1 mouse cellular context compared by ENCODE assay signal in genomic region chr2:10048461-10048860, GRCm38 (mm10).
TF ChIP-seq lines count a peak whose summit lies in the region.

TSS of gene Taf3 (minus strand) at chr2:10048596.

TF ChIP-seq in CH12.LX, 34 proteins besides CTCF, POLR2A, EP300 and RAD21 (continued from another document):
- TF ChIP-seq HCFC1 (IDR thresholded peaks at IDR 0.05; ENCODE audit: low read depth, low read length), result peak; percentile 92
- peak; percentile 80; the same call in 1 of the 2 replicates for TF ChIP-seq KAT2A (IDR thresholded peaks at IDR 0.05; ENCODE audit: insufficient replicate concordance, low read length)
- 0 out of 2 replicates have a peak, but pooled peaks have one; percentile 39 for TF ChIP-seq MAZ (IDR thresholded peaks at IDR 0.05; ENCODE audit: low read depth, low read length)
- TF ChIP-seq MXI1 (IDR thresholded peaks at IDR 0.05; ENCODE audit: low read depth, low read length), result peak; percentile 90
- no peak for TF ChIP-seq JUND (conservative IDR thresholded peaks at IDR 0.05; ENCODE audit: low read depth, low read length)
- no peak for TF ChIP-seq ETS1 (conservative IDR thresholded peaks at IDR 0.05; ENCODE audit: low read depth, low read length)
